Mouse (Mus musculus): ENCODE measurements around the gene Ccn5.

DNA sequence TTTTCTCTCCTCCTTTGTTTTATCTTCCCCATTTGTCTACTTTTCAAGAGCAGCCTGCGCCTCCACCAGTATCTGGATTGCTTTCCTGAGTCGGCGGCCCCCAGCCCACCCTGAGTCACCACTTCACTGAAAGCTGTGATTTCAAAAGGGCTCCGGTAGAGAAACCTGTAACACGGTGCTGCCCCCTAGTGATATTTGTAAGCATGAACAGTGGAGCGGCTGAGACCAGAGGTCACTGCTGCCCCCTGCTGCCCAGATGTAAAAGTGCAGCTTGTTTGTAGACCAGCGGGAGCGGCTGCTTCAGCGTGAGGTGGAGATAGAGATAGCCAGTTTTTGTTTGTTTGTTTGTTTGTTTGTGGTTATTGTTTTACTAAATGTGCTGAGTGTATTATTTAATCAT lies 17.4 kb downstream of the Ccn5 start:
- no peak for TF ChIP-seq POLR2A (IDR thresholded peaks at IDR 0.05; ENCODE audit: low read depth, low read length)
- TF ChIP-seq CTCF (IDR thresholded peaks at IDR 0.05; ENCODE audit: extremely low read depth, insufficient read length, insufficient replicate concordance, low read depth, low read length): peak; percentile 99
